Mouse (Mus musculus): ENCODE data around the gene Ispd.

Ispd gene

DNA sequence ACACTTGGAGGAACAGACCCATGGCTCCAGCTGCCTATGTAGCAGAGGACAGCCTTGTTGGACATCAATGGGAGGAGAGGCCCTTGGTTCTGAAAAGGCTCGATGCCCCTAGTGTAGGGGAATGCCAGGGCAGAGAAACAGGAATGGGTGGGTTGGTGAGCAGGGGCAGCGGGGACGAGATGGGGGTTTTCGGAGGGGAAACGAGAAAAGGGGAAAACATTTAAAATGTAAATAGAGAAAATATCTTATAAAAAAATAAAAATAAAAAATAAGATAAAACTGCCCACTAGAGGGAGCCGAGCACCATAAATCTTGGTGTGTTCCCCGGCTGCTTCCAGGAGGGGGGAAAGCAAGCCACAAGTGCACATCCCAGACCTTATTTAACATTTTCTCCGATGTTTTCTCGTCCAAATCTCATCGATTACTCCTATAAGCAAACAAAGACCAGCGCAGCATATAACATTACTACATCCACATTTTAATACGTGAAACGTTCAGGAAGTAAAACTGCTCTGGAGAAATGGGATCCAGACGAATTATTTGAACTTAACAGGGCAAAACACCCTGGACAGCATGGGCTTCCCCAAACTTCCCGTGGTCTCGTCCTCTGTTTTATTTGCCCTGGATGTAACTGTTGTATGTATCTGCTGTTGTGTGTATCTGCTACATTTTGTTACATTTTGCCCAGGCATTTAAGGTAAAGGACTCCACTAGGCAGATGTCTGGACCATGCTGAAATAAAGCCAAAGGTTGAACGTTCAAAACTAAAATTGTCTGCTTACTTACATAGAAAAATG lies 332.8 kb downstream of the Ispd start:
- peak; percentile 6 for DNase-seq (ENCODE audit: low spot score)

DNA sequence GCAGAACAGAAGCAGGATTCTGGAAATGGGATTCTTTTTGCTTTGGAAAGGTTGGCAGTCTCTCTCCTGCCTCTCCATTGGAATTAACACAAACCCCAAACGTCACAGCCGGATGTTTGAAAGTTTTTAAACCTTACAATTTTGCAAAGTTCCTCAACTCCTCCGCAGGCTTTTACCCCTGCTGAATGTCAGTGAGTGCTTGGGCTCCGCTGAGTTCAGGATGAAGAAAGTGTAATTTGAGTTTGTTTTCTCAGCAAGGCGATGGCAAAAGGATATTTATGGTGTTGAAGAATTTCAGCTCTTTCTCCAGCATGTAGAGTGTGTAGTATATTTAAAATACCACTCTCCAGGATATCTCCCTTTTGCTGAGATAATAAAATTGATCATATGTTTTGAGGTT lies 336.3 kb downstream of the Ispd start:
- DNase-seq (ENCODE audit: low spot score) = no peak

DNA sequence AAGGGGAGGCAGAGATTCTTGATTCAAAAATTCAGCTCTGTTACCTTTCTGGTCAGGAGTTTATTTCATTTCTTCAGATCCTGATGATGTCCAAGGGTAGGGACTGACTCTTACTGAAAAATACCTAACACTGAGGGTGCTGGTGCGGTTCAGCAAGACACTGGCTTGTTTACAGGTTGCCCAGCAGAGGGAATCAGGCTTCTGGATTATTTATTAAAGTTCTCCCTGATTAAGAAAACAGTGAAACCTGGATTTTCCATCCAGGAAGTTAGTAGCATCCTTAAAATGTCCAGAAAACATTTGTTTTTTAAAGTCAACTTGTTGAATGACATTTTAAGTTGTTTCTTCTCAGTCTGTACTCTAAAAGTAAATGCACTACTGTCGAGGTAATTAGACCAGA lies 337.2 kb downstream of the Ispd start:
- no peak for DNase-seq (ENCODE audit: low spot score)

DNA sequence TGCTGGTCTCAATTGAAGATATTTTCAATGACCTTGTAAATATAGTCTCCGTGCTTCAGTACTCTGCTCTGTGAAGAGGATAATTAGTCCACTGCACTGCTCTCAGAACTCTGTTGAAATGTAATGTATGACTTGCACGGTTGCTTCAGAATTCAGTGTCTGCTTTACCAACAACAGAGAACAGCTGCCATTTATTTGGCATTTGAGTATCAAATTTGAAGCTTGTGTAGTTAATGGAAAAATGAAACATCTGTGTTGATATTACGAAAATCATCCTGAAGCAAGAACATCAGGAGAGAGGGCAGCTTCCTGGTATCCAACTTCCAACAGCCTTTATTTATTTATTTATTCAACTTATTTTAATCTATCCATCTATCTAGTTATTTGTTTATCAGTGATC lies 337.8 kb downstream of the Ispd start:
- DNase-seq (ENCODE audit: low spot score) = no peak

DNA sequence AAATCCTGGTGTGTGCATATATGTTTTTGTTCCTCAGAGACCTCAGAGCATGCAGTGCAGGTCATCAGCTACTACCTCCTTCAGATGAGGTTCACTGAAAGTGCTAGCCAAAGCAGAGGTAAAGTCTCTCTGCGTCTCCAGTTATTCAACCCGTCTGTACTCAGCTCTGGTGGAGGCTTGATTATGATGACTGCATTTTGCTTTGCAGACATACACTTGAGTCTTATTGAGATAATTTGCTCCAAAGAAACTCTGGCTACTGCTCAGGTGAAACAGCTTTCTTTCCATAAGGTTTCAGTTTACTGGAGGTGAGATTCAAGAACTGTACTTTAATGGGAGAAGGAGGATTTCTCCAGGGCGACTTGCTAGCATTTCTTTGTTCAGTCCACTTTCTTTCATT lies 339.5 kb downstream of the Ispd start:
- DNase-seq (ENCODE audit: low spot score) = no peak

DNA sequence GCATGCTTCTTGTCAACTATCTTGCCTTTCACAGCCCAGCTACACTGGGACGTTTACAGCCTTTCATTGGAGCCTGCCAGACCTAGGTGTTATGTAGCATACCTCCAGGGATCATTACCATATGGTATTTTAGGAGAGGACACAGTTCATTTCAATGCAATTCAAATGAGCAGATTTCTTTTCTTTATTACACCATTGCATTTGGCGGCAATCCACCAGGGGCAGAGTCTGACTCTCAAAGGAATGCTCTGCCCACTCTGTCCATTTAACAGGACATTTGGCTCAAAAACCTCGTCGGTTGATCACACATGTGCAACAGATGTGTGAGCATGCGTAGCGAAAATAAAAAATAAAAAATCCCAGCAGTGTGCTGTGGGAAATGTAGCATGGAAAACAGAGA lies 340.0 kb downstream of the Ispd start:
- DNase-seq (ENCODE audit: low spot score) = no peak

DNA sequence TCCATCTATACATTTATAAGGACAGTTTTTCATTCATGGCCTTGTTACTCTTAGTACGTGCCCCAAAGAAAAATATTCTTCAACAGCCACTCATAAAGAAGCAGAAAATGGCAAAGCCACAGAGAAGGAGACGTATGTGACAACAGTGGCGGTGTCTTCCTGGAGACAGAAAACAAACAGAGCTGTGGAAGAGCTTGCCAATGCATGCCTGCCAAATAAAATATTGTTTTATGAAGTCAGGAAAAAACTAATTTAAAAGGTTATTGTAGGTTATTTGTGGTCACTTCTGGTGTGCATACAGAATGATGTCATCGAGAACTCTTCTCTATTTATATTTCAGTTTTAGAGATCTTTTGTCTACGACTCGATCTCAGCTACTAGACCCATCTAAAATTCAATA lies 341.5 kb downstream of the Ispd start:
- DNase-seq (ENCODE audit: low spot score) = no peak

DNA sequence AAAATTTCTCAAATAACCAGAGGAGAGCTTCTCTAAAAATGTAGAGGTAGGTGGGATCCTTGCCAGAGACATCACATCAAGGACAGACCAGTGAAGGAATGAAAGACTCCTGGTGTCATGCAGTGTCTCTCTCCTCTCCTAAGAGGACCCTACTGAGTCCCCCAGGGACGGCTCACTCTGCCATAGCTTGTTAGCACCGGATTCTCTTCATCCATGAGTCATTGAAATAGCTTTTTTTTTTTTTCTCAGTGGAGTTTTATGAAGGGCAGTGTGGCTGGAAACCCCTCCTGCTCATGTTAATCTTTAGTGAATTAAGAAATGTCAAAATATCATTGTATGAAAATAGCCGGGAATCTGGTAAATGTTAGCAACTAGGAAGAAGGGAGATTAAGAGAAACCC lies 342.1 kb downstream of the Ispd start:
- DNase-seq (ENCODE audit: low spot score) = no peak

DNA sequence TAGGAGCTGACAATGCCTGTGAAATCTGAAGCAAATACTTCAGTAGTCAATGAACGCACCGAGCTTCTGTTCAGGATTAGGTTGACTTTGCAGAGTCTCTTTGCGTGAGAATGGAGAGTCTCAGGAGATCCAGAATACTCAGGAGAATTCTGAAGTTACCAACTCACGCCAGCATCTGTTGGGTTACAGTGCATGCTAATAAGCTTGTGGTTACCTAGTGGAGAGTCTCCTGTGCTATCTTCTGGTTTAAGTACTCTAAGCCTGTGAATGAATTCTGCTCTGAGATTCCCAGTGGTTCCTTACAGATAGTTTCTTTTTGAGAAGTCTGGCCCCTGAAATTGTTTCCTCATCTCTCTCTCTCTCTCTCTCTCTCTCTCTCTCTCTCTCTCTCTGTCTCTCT lies 343.0 kb downstream of the Ispd start:
- DNase-seq (ENCODE audit: low spot score) = no peak

DNA sequence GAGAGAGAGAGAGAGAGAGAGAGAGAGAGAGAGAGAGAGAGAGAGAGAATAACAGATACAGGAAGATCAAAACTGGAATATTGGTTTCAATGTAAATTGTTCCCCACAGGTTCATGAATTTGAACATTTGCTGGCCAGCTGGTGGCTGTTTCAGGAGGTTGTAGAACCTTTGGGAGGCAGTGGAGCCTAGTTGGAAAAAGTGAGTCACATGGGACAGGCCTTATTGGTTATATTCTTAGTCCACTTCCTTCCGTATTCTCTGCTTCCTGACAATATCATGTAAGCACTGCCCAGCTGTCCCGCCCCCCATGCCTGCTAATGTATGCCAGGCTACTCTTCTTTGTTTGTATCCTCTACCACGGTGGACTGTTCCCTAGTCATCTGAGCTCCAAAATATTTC lies 344.0 kb downstream of the Ispd start:
- DNase-seq (ENCODE audit: low spot score) = no peak

DNA sequence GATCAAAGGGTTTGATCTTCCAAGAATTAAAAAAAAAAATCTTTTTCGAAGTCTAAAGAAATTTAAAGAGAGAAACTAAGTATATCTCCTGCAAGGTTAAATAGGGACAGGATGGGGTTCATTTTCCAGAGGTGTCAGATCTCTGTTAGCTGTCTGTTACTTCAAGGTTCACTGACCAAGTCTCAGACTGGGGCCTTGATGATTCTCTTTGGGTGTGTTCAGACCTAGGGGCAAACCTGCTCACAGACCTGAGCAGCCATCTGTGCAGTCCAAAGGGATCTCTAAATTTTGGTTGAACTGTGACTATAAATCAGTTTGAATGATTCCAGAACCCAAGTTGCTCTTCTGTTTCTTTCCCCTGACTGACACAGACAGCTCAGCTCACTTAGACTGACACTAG lies 344.8 kb downstream of the Ispd start:
- DNase-seq (ENCODE audit: low spot score) = no peak

DNA sequence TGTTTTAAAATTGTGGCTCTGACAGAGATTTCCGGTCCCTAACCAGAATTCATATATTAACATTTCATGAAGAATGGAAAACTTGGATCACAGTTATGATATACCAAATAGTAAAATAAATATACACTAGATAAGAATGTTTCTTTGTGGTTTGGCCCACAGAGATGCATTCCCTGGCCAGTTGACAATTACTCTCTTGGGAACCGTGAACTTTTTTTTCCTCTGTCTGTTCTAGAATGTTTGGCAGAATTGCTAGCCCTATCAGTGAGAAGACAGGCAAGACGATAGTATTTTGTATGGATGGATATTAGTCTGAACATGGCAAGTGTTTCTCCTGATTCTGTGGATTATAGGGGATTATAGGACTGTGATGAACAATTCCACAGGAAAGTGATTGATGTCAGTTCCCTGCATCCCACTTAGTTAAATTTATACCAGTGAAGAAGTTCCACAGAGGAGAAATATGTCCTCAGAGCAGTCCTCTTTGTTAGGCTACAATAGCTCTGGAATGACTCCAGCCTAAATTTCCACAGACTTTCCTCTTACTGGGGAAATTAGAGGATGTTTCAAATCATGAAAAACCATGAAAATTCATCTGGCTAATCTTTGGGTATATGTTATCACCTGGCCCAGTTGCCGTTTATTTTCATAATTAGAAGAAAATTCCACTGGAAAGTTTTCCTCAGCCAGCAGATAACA lies 352.6 kb downstream of the Ispd start:
- DNase-seq (ENCODE audit: low spot score) = no peak
